Mouse (Mus musculus): ENCODE measurements around the gene Gcc2. TPM values are rescaled to one million over a fixed set of nuclear protein-coding genes. Genes with fewer than 3 reads are reported as not detected.
"Not testable (repeated sequence)": the region's sequence is repeated elsewhere in the genome, so short reads cannot be mapped to it uniquely, and the experiment has no call there.

Gcc2 gene
- total RNA-seq (2021), result 10 to 100 TPM; 75.2 to 81.7 TPM

- DNase-seq (ENCODE audit: extremely low spot score in 1 of 2, low spot score in 1 of 2), result peak; percentile 82 to 84
Observed at GRCm38 (mm10) chr10:58255213-58255892, at the start of gene Gcc2. Gcc2 (plus strand) TSS chr10:58255497.

- DNase-seq (ENCODE audit: extremely low spot score in 1 of 2, low spot score in 1 of 2), result no peak
Observed at GRCm38 (mm10) chr10:58205986-58206385, 49.3 kb upstream of the Gcc2 start.

GRCm38 (mm10) chr10:58206639-58207404 is 48.5 kb upstream of the Gcc2 start:
- no peak for DNase-seq (ENCODE audit: extremely low spot score in 1 of 2, low spot score in 1 of 2)

- DNase-seq (ENCODE audit: extremely low spot score in 1 of 2, low spot score in 1 of 2), result no peak
Observed at GRCm38 (mm10) chr10:58209710-58210467, 45.4 kb upstream of the Gcc2 start.

GRCm38 (mm10) chr10:58210514-58210913 is 44.8 kb upstream of the Gcc2 start:
- no peak for DNase-seq (ENCODE audit: extremely low spot score in 1 of 2, low spot score in 1 of 2)

- DNase-seq (ENCODE audit: extremely low spot score in 1 of 2, low spot score in 1 of 2), result no peak
Observed at GRCm38 (mm10) chr10:58211213-58211612, 44.1 kb upstream of the Gcc2 start.

- DNase-seq (ENCODE audit: extremely low spot score in 1 of 2, low spot score in 1 of 2), result no peak
Observed at GRCm38 (mm10) chr10:58212230-58212629, 43.1 kb upstream of the Gcc2 start.

- DNase-seq (ENCODE audit: extremely low spot score in 1 of 2, low spot score in 1 of 2), result no peak
Observed at GRCm38 (mm10) chr10:58214497-58214896, 40.8 kb upstream of the Gcc2 start.

GRCm38 (mm10) chr10:58214934-58215333 is 40.4 kb upstream of the Gcc2 start:
- DNase-seq (ENCODE audit: extremely low spot score in 1 of 2, low spot score in 1 of 2), result no peak

- no peak for DNase-seq (ENCODE audit: extremely low spot score in 1 of 2, low spot score in 1 of 2)
Observed at GRCm38 (mm10) chr10:58215353-58215752, 39.9 kb upstream of the Gcc2 start.

GRCm38 (mm10) chr10:58217366-58217765 is 37.9 kb upstream of the Gcc2 start:
- DNase-seq (ENCODE audit: extremely low spot score in 1 of 2, low spot score in 1 of 2), result no peak

- no peak for DNase-seq (ENCODE audit: extremely low spot score in 1 of 2, low spot score in 1 of 2)
Observed at GRCm38 (mm10) chr10:58220726-58221125, 34.6 kb upstream of the Gcc2 start.

- DNase-seq (ENCODE audit: extremely low spot score in 1 of 2, low spot score in 1 of 2), result not testable (repeated sequence)
Observed at GRCm38 (mm10) chr10:58221571-58221970, 33.7 kb upstream of the Gcc2 start.

- DNase-seq (ENCODE audit: extremely low spot score in 1 of 2, low spot score in 1 of 2), result not testable (repeated sequence)
Observed at GRCm38 (mm10) chr10:58223161-58223560, 32.1 kb upstream of the Gcc2 start.

GRCm38 (mm10) chr10:58223972-58224805 is 31.1 kb upstream of the Gcc2 start:
- peak; percentile 36 to 46 for DNase-seq (ENCODE audit: extremely low spot score in 1 of 2, low spot score in 1 of 2)

- DNase-seq (ENCODE audit: extremely low spot score in 1 of 2, low spot score in 1 of 2), result not testable (repeated sequence)
Observed at GRCm38 (mm10) chr10:58224827-58225785, 30.2 kb upstream of the Gcc2 start, which contains the start of gene AW822073. AW822073 (minus strand) TSS chr10:58224930.

GRCm38 (mm10) chr10:58226357-58226756 is 28.9 kb upstream of the Gcc2 start:
- DNase-seq (ENCODE audit: extremely low spot score in 1 of 2, low spot score in 1 of 2), result not testable (repeated sequence)

GRCm38 (mm10) chr10:58227798-58228197 is 27.5 kb upstream of the Gcc2 start:
- DNase-seq (ENCODE audit: extremely low spot score in 1 of 2, low spot score in 1 of 2), result not testable (repeated sequence)

GRCm38 (mm10) chr10:58230021-58230420 is 25.3 kb upstream of the Gcc2 start:
- DNase-seq (ENCODE audit: extremely low spot score in 1 of 2, low spot score in 1 of 2), result not testable (repeated sequence)
